In genomic region chr7:31077885-31078445, GRCm38 (mm10) we compare ENCODE assay signal across 8 mouse cellular contexts. TPM values are rescaled to one million over a fixed set of nuclear protein-coding genes. Genes with fewer than 3 reads are reported as not detected.
DNase-seq lines count a peak whose midpoint lies in the region; ATAC-seq and TF ChIP-seq lines count a peak whose summit lies in the region.

No protein-coding gene starts in this region.

- peak; percentile 81 for TF ChIP-seq CTCF in left cerebral cortex, adult 2 months (IDR thresholded peaks at IDR 0.05)

- no peak overlapping the region for H3K4me3 ChIP-seq in left cerebral cortex, adult 2 months

- peak; percentile 61 for ATAC-seq in monocyte, adult 5-6 weeks (replicated peaks; ENCODE audit: insufficient number of reproducible peaks, low FRiP score, low TSS enrichment, poor library complexity, severe bottlenecking)

- peak overlapping the region; percentile 76 for H3K27ac ChIP-seq in left cerebral cortex, adult 2 months

- intact Hi-C loops in gastrocnemius, postnatal 14 days (cut with DNase I; ENCODE audit: low total_unique reads) = loop anchor here (2.0 kb wide), 1 partner anchor 17 kb away; no protein-coding TSS in a partner anchor
- intact Hi-C loops in left cerebral cortex, adult 2 months (cut with DNase I) = loop anchor here (1.0 to 10.0 kb wide), 3 partner anchors 19 to 343 kb away; partner anchors contain the start of gene Lgi4

- peak; percentile 36 for DNase-seq in gastrocnemius, postnatal 14 days
- no peak for DNase-seq in gastrocnemius, postnatal 25 days
- DNase-seq in A20 (ENCODE audit: low read depth, low spot score) (peak; percentile 54), ZHBTc4 (ENCODE audit: low read depth, low spot score) (peak; percentile 82)
- peak; percentile 57 for DNase-seq in heart, adult 8-10 months (ENCODE audit: low spot score)
- DNase-seq in left cerebral cortex, adult 2 months (ENCODE audit: extremely low spot score in 1 of 2, low spot score in 2 of 2) = peak; percentile 48 to 58
- no peak for DNase-seq in urinary bladder, postnatal 25 days (ENCODE audit: low spot score)

RNA-seq across cellular contexts. Expression of gene Fxyd3, which starts 1.5 kb away (rescaled TPM):
- 1 to 10 TPM; 1.9 to 3.3 TPM for total RNA-seq in gastrocnemius, postnatal 14 days (2021)
- 1 to 10 TPM; 1.7 to 3.2 TPM for total RNA-seq in gastrocnemius, postnatal 25 days (2021)
- total RNA-seq in heart, adult 8-10 months (2022) = 1 to 10 TPM in 2 of 4 experiments, under 1 TPM in 2; 0.71 to 4.8 (median 1.6) TPM
- not detected for total RNA-seq in left cerebral cortex, adult 2 months (2021)
- 0.29 TPM in 1 of 3 replicates, not detected in the others for total RNA-seq in monocyte, adult 5-6 weeks (2017)

RNA-seq across cellular contexts. Expression of gene Lgi4, which starts 18.8 kb away (rescaled TPM):
- 1 to 10 TPM; 6.2 to 8.7 TPM for total RNA-seq in gastrocnemius, postnatal 14 days (2021)
- total RNA-seq in gastrocnemius, postnatal 25 days (2021) = 1 to 10 TPM; 4.1 to 5.4 TPM
- total RNA-seq in heart, adult 8-10 months (2022) = 1 to 10 TPM; 2.6 to 3.8 (median 3.4) TPM
- total RNA-seq in left cerebral cortex, adult 2 months (2021) = 10 to 100 TPM; 28.9 to 34.1 TPM
- 0.21 to 0.49 TPM (median 0.38 TPM) in 3 replicates for total RNA-seq in monocyte, adult 5-6 weeks (2017)

RNA-seq across cellular contexts. Expression of gene Fxyd1, which starts 21.0 kb away (rescaled TPM):
- total RNA-seq in gastrocnemius, postnatal 14 days (2021) = 1,000 to 10,000 TPM; 1,292 to 1,295 TPM
- 1,000 to 10,000 TPM; 1,050 to 1,262 TPM for total RNA-seq in gastrocnemius, postnatal 25 days (2021)
- total RNA-seq in heart, adult 8-10 months (2022) = 1,000 to 10,000 TPM in 2 of 4 experiments, 100 to 1,000 TPM in 2; 843 to 1,156 (median 1,037) TPM
- total RNA-seq in left cerebral cortex, adult 2 months (2021) = 10 to 100 TPM; 72.8 to 79.1 TPM
- not detected in 3 replicates for total RNA-seq in monocyte, adult 5-6 weeks (2017)

RNA-seq across cellular contexts. Expression of gene Fxyd7, which starts 26.7 kb away (rescaled TPM):
- total RNA-seq in gastrocnemius, postnatal 14 days (2021) = 1 to 10 TPM; 2.0 to 2.1 TPM
- 1 to 10 TPM; 1.9 to 2.1 TPM for total RNA-seq in gastrocnemius, postnatal 25 days (2021)
- 1 to 10 TPM in 2 of 4 experiments, under 1 TPM in 2; 0.49 to 1.5 (median 1.1) TPM for total RNA-seq in heart, adult 8-10 months (2022)
- 100 to 1,000 TPM; 174 to 184 TPM for total RNA-seq in left cerebral cortex, adult 2 months (2021)
- total RNA-seq in monocyte, adult 5-6 weeks (2017) = not detected in 3 replicates

RNA-seq across cellular contexts. Expression of gene Fxyd5, which starts 35.7 kb away (rescaled TPM):
- total RNA-seq in gastrocnemius, postnatal 14 days (2021) = 10 to 100 TPM; 12.6 to 14.3 TPM
- 10 to 100 TPM in 1 of 2 experiments, 1 to 10 TPM in 1; 9.5 to 13.6 TPM for total RNA-seq in gastrocnemius, postnatal 25 days (2021)
- total RNA-seq in heart, adult 8-10 months (2022) = 10 to 100 TPM; 22.7 to 35.0 (median 28.4) TPM
- total RNA-seq in left cerebral cortex, adult 2 months (2021) = 10 to 100 TPM; 34.1 to 39.0 TPM
- 930 to 1,250 TPM (median 1,146 TPM) in 3 replicates for total RNA-seq in monocyte, adult 5-6 weeks (2017)

Comparison
In these comparisons a context has a peak if more than half of its experiments do, and no peak if none do; other contexts are left out.
1. DNase-seq: peak in gastrocnemius, postnatal 14 days (single experiment), A20 (single experiment), ZHBTc4 (single experiment), heart, adult 8-10 months (single experiment) and left cerebral cortex, adult 2 months (2 of 2); none in gastrocnemius, postnatal 25 days (single experiment) and urinary bladder, postnatal 25 days (single experiment).
2. RNA of gene Fxyd1, which starts 21.0 kb away (total RNA-seq): 1,292 to 1,295 TPM in gastrocnemius, postnatal 14 days, 1,050 to 1,262 TPM in gastrocnemius, postnatal 25 days, 843 to 1,156 TPM in heart, adult 8-10 months and 72.8 to 79.1 TPM in left cerebral cortex, adult 2 months; not detected in monocyte, adult 5-6 weeks; every median in the first group is over 10 times any median in the second.